Mouse (Mus musculus): ENCODE data around the gene Smlr1. TPM values are rescaled to one million over a fixed set of nuclear protein-coding genes. Genes with fewer than 3 reads are reported as not detected.

The Smlr1 gene
- polyA plus RNA-seq, 1 experiment from 2014 or later: 166 TPM

GRCm38 (mm10) chr10:25533105-25533504 is 3.0 kb downstream of the Smlr1 start:
- Histone ChIP-seq H3K4me3 (ENCODE audit: low read depth, low read length) (no peak overlapping the region), H3K27me3 (replicated peaks; ENCODE audit: control insufficient read depth, insufficient read depth, low read length) (no peaks in the 10 kb centered on the region), H3K36me3 (ENCODE audit: control insufficient read depth, insufficient read depth) (no peaks in the 10 kb centered on the region; the same call in 1 of the 2 replicates), H3K9ac (ENCODE audit: low read depth, low read length) (no peak overlapping the region), H3K27ac (ENCODE audit: low read depth, low read length) (no peak overlapping the region; the same call in 1 of the 2 replicates), H3K4me1 (replicated peaks; ENCODE audit: control insufficient read depth, insufficient read depth, low read length) (peaks cover 4% of the 10 kb centered on the region; the same call in 1 of the 2 replicates), H3K9me3 (ENCODE audit: control insufficient read depth) (no peaks in the 10 kb centered on the region), H3K4me2 (replicated peaks; ENCODE audit: low read depth) (0 out of 2 replicates have a peak overlapping the region, but pooled peaks have one; percentile 3)
- no peak for TF ChIP-seq CTCF (IDR thresholded peaks at IDR 0.05; ENCODE audit: low read depth)
- ATAC-seq: no peak
- 41% methylated on average over 2 of the region's 2 CpGs for WGBS

DNA sequence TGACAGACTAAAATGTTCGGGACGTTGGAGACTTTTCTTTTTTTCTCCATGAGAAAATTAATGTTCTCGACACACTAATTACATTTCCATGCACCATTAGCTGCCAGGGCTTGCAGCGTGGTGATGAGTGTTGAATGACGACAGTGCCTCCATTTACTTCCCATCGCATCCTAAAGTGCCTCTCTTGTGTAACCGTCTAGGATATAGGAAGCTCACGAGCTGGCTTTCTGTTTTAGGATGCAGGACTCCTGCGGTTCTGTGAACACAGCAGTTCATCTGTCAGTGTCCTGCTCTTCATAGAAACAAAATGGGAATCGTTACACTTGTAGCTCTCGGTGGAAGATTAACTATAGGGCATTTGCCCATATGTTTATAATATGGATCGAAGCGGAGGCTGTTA is 4.7 kb downstream of the Smlr1 start:
- 69% methylated on average over 13 of the region's 13 CpGs for WGBS

GRCm38 (mm10) chr10:25527126-25527525 is 8.9 kb downstream of the Smlr1 start:
- ATAC-seq: no peak
- Histone ChIP-seq H3K9me3 (ENCODE audit: control insufficient read depth) (no peaks in the 10 kb centered on the region), H3K4me3 (ENCODE audit: low read depth, low read length) (no peak overlapping the region), H3K4me2 (replicated peaks; ENCODE audit: low read depth) (no peak overlapping the region), H3K9ac (ENCODE audit: low read depth, low read length) (no peak overlapping the region), H3K27me3 (replicated peaks; ENCODE audit: control insufficient read depth, insufficient read depth, low read length) (no peaks in the 10 kb centered on the region), H3K4me1 (replicated peaks; ENCODE audit: control insufficient read depth, insufficient read depth, low read length) (no peaks in the 10 kb centered on the region), H3K36me3 (ENCODE audit: control insufficient read depth, insufficient read depth) (peaks cover 9% of the 10 kb centered on the region), H3K27ac (ENCODE audit: low read depth, low read length) (no peak overlapping the region)
- WGBS: 81% methylated on average over 3 of the region's 3 CpGs
- no peak for TF ChIP-seq CTCF (IDR thresholded peaks at IDR 0.05; ENCODE audit: low read depth)

More for the DNA sequence above, 4.7 kb downstream of the Smlr1 start:
- TF ChIP-seq CTCF (IDR thresholded peaks at IDR 0.05; ENCODE audit: low read depth): no peak
- Histone ChIP-seq H3K4me3 (ENCODE audit: low read depth, low read length) (no peak overlapping the region), H3K4me1 (replicated peaks; ENCODE audit: control insufficient read depth, insufficient read depth, low read length) (peaks cover 4% of the 10 kb centered on the region; the same call in 1 of the 2 replicates), H3K9ac (ENCODE audit: low read depth, low read length) (no peak overlapping the region), H3K36me3 (ENCODE audit: control insufficient read depth, insufficient read depth) (no peaks in the 10 kb centered on the region; the same call in 1 of the 2 replicates), H3K27ac (ENCODE audit: low read depth, low read length) (no peak overlapping the region), H3K9me3 (ENCODE audit: control insufficient read depth) (no peaks in the 10 kb centered on the region), H3K4me2 (replicated peaks; ENCODE audit: low read depth) (no peak overlapping the region), H3K27me3 (replicated peaks; ENCODE audit: control insufficient read depth, insufficient read depth, low read length) (no peaks in the 10 kb centered on the region)
- no peak for ATAC-seq

GRCm38 (mm10) chr10:25526622-25527021 is 9.4 kb downstream of the Smlr1 start:
- no peak for ATAC-seq
- no peak for TF ChIP-seq CTCF (IDR thresholded peaks at IDR 0.05; ENCODE audit: low read depth)
- Histone ChIP-seq H3K27ac (ENCODE audit: low read depth, low read length) (no peak overlapping the region), H3K4me2 (replicated peaks; ENCODE audit: low read depth) (no peak overlapping the region), H3K4me3 (ENCODE audit: low read depth, low read length) (no peak overlapping the region), H3K9me3 (ENCODE audit: control insufficient read depth) (no peaks in the 10 kb centered on the region), H3K27me3 (replicated peaks; ENCODE audit: control insufficient read depth, insufficient read depth, low read length) (no peaks in the 10 kb centered on the region), H3K36me3 (ENCODE audit: control insufficient read depth, insufficient read depth) (peaks cover 9% of the 10 kb centered on the region), H3K4me1 (replicated peaks; ENCODE audit: control insufficient read depth, insufficient read depth, low read length) (no peaks in the 10 kb centered on the region), H3K9ac (ENCODE audit: low read depth, low read length) (no peak overlapping the region)
- 94% methylated on average over 4 of the region's 4 CpGs for WGBS

DNA sequence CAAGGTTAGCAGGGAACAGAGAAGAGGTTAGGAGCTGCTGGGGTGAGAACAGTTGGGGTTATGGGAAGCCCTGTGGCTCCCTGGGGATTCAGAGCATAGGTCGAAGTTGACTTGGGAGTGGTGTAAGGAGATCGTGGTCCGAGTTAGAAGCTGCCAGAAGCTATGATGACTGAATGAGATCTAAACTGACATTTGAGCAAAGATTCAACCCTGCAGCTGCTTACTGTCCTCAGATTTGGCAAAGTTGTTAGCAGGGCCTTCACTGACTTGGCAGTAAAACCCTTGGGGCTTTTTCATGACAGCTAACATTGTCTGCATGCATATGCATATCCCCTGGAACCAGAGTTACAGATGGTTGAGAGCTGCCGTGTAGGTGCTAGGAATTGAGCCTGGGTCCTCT is 9.9 kb downstream of the Smlr1 start:
- H3K36me3 ChIP-seq (ENCODE audit: control insufficient read depth, insufficient read depth): peaks cover 9% of the 10 kb centered on the region
- no peak overlapping the region for H3K4me3 ChIP-seq (ENCODE audit: low read depth, low read length)
- TF ChIP-seq CTCF (IDR thresholded peaks at IDR 0.05; ENCODE audit: low read depth): no peak
- H3K4me1 ChIP-seq (replicated peaks; ENCODE audit: control insufficient read depth, insufficient read depth, low read length): no peaks in the 10 kb centered on the region
- no peaks in the 10 kb centered on the region for H3K27me3 ChIP-seq (replicated peaks; ENCODE audit: control insufficient read depth, insufficient read depth, low read length)
- no peak overlapping the region for H3K9ac ChIP-seq (ENCODE audit: low read depth, low read length)
- no peak overlapping the region for H3K4me2 ChIP-seq (replicated peaks; ENCODE audit: low read depth)
- H3K9me3 ChIP-seq (ENCODE audit: control insufficient read depth): no peaks in the 10 kb centered on the region
- H3K27ac ChIP-seq (ENCODE audit: low read depth, low read length): no peak overlapping the region
- 69% methylated on average over 4 of the region's 4 CpGs for WGBS
- no peak for ATAC-seq

- WGBS: 91% methylated on average over 8 of the region's 8 CpGs
- Histone ChIP-seq H3K4me2 (replicated peaks; ENCODE audit: low read depth) (no peak overlapping the region), H3K4me3 (ENCODE audit: low read depth, low read length) (no peak overlapping the region), H3K9ac (ENCODE audit: low read depth, low read length) (no peak overlapping the region), H3K36me3 (ENCODE audit: control insufficient read depth, insufficient read depth) (peaks cover 9% of the 10 kb centered on the region), H3K4me1 (replicated peaks; ENCODE audit: control insufficient read depth, insufficient read depth, low read length) (0 out of 2 replicates have a peak, but pooled peaks cover 4% of the 10 kb centered on the region), H3K9me3 (ENCODE audit: control insufficient read depth) (no peaks in the 10 kb centered on the region), H3K27ac (ENCODE audit: low read depth, low read length) (no peak overlapping the region), H3K27me3 (replicated peaks; ENCODE audit: control insufficient read depth, insufficient read depth, low read length) (no peaks in the 10 kb centered on the region)
- no peak for TF ChIP-seq CTCF (IDR thresholded peaks at IDR 0.05; ENCODE audit: low read depth)
- ATAC-seq: no peak
Measured at GRCm38 (mm10) chr10:25523727-25524126, 12.3 kb downstream of the Smlr1 start.
